In genomic region chr4:145300210-145300927, GRCm38 (mm10) we compare ENCODE assay signal across 10 mouse cellular contexts. TPM values are rescaled to one million over a fixed set of nuclear protein-coding genes. Genes with fewer than 3 reads are reported as not detected.
DNase-seq lines count a peak whose midpoint lies in the region; ATAC-seq and TF ChIP-seq lines count a peak whose summit lies in the region.
"Had no signal": no experiment of that assay in that cellular context is flagged by ENCODE, and none has a peak within 500 bp of the region (broad histone marks: within the 10 kb centered on the region; RNA-seq: fewer than 3 reads in every experiment).

No protein-coding gene starts in this region.

- H3K9me3 ChIP-seq in intestine, embryonic 16.5 days (ENCODE audit: control insufficient read depth, low read length): no peaks in the 10 kb centered on the region

- H3K4me3 ChIP-seq in kidney, adult 2 months (ENCODE audit: insufficient read depth, low read depth, low read length): no peak overlapping the region
- H3K4me3 ChIP-seq in intestine, embryonic 16.5 days (ENCODE audit: low read length): no peak overlapping the region

- ATAC-seq in intestine, embryonic 16.5 days: peak; percentile 82
- no peak for ATAC-seq in erythroblast, adult 5-6 weeks (replicated peaks; ENCODE audit: low FRiP score, poor library complexity, severe bottlenecking)

- no peak overlapping the region for H3K4me2 ChIP-seq in intestine, embryonic 16.5 days (ENCODE audit: low read depth, low read length)

- no peaks in the 10 kb centered on the region for H3K36me3 ChIP-seq in kidney, adult 2 months (ENCODE audit: control insufficient read depth, insufficient read depth, low read length)
- no peaks in the 10 kb centered on the region for H3K36me3 ChIP-seq in intestine, embryonic 16.5 days (ENCODE audit: control insufficient read depth, insufficient read depth, low read length)

- H3K27me3 ChIP-seq in kidney, adult 2 months (replicated peaks; ENCODE audit: control insufficient read depth, insufficient read depth, low read length): no peaks in the 10 kb centered on the region
- no peaks in the 10 kb centered on the region for H3K27me3 ChIP-seq in intestine, embryonic 16.5 days (replicated peaks; ENCODE audit: control insufficient read depth, insufficient read depth, low read length)

- no peak for TF ChIP-seq CTCF in kidney, adult 2 months (conservative IDR thresholded peaks at IDR 0.05; ENCODE audit: insufficient read depth, insufficient read length, low read depth, low read length)

- H3K27ac ChIP-seq in kidney, adult 2 months (ENCODE audit: insufficient read depth, low read depth, low read length): no peak overlapping the region
- H3K27ac ChIP-seq in intestine, embryonic 16.5 days (ENCODE audit: low read length): no peak overlapping the region
- H3K27ac ChIP-seq: liver, embryonic 14.5 days had no signal

- 35% methylated on average over 11 of the region's 12 CpGs for whole genome bisulfite sequencing in kidney, adult 2 months
- WGBS in intestine, embryonic 16.5 days: 39% methylated on average over 11 of the region's 12 CpGs

- no peaks in the 10 kb centered on the region for H3K4me1 ChIP-seq in kidney, adult 2 months (ENCODE audit: control insufficient read depth, insufficient read depth, low read length)
- H3K4me1 ChIP-seq in intestine, embryonic 16.5 days (ENCODE audit: control insufficient read depth, insufficient read depth, low read length): no peaks in the 10 kb centered on the region

- no peak overlapping the region for H3K9ac ChIP-seq in intestine, embryonic 16.5 days (ENCODE audit: low read depth, low read length)
- H3K9ac ChIP-seq: liver, embryonic 14.5 days had no signal

- DNase-seq in kidney, postnatal 14 days: peak; percentile 17
- no peak for DNase-seq in kidney, adult 2 months
- DNase-seq in naive thymus-derived CD4-positive, alpha-beta T cell, adult 2 months (ENCODE audit: low read depth): peak; percentile 61
- peak; percentile 61 to 71 for DNase-seq in thymus, postnatal 36 days
- DNase-seq in cerebellum, adult 8-10 months: no peak
- DNase-seq in gastrocnemius, postnatal 4 days (ENCODE audit: low spot score in 2 of 2): no peak

- TF ChIP-seq POLR2A in kidney, adult 2 months (IDR thresholded peaks at IDR 0.05; ENCODE audit: low read depth, low read length): no peak

RNA-seq across cellular contexts. Expression of gene Tnfrsf8, which starts 14.6 kb away (rescaled TPM):
- polyA plus RNA-seq in kidney, adult 2 months (2012; rRNA removed): 0.03 and 0.11 TPM in 2 replicates
- polyA plus RNA-seq in intestine, embryonic 16.5 days (2015; fragmentation: Nextera tagmentation; extraction: Ambion mirVana): 0.04 TPM in 1 of 2 replicates, not detected in the other
- 0.21 TPM in 1 of 2 replicates, not detected in the other for total RNA-seq in erythroblast, adult 5-6 weeks (2015; ENCODE audit: low replicate concordance)
- total RNA-seq in erythroblast, adult 5-6 weeks (2017; ENCODE audit: low replicate concordance): 0.26 TPM in 1 of 2 replicates, not detected in the other
- total RNA-seq in gastrocnemius, postnatal 4 days (2021): under 1 TPM; 0.20 to 0.29 TPM
- polyA plus RNA-seq: heart, embryonic 14.5 days had no signal

RNA-seq across cellular contexts. Expression of gene Tnfrsf1b, which starts 53.7 kb away (rescaled TPM):
- 6.5 and 8.4 TPM in 2 replicates for polyA plus RNA-seq in kidney, adult 2 months (2012; rRNA removed)
- polyA plus RNA-seq in intestine, embryonic 16.5 days (2015; fragmentation: Nextera tagmentation; extraction: Ambion mirVana): 6.0 and 6.3 TPM in 2 replicates
- 10.6 and 19.9 TPM in 2 replicates for total RNA-seq in erythroblast, adult 5-6 weeks (2015; ENCODE audit: low replicate concordance)
- 10.0 and 12.1 TPM in 2 replicates for total RNA-seq in erythroblast, adult 5-6 weeks (2017; ENCODE audit: low replicate concordance)
- 1 to 10 TPM; 7.3 to 9.2 TPM for total RNA-seq in gastrocnemius, postnatal 4 days (2021)

Comparison
In these comparisons a context has a peak if more than half of its experiments do, and no peak if none do; other contexts are left out.
1. DNase-seq: peak in kidney, postnatal 14 days (single experiment), naive thymus-derived CD4-positive, alpha-beta T cell, adult 2 months (single experiment) and thymus, postnatal 36 days (2 of 2); none in kidney, adult 2 months (single experiment), cerebellum, adult 8-10 months (single experiment) and gastrocnemius, postnatal 4 days (0 of 2).